Mouse (Mus musculus) retina, embryonic 14.5 days (tissue): ENCODE results near the gene Mrps31.
A peak's percentile ranks its signal among the peaks of the same experiment; 100 is the strongest.

ENCODE experiments used
- DNase-seq: peaks from one replicate; pipeline ENCODE4 v3.0.0-alpha.2; 2015; ENCODE audit warnings: low spot score

Gene Mrps31

GRCm38 (mm10) chr8:22411282-22411702, at the start of gene Mrps31:
Mrps31 (plus strand) TSS chr8:22411361.
- DNase-seq: peak; percentile 94

- DNase-seq: no peak
These were observed 34.9 kb upstream of the Mrps31 start for GRCm38 (mm10) chr8:22376311-22376710.

- DNase-seq: peak; percentile 72
These were observed 34.3 kb upstream of the Mrps31 start for GRCm38 (mm10) chr8:22376903-22377302.

- no peak for DNase-seq
These were observed 30.2 kb upstream of the Mrps31 start for GRCm38 (mm10) chr8:22380934-22381333.

- peak; percentile 5 for DNase-seq
These were observed 28.2 kb upstream of the Mrps31 start for GRCm38 (mm10) chr8:22382824-22383595.

GRCm38 (mm10) chr8:22385158-22385557, 26.0 kb upstream of the Mrps31 start:
- no peak for DNase-seq

GRCm38 (mm10) chr8:22389874-22390273, 21.3 kb upstream of the Mrps31 start:
- DNase-seq: no peak

GRCm38 (mm10) chr8:22390766-22391463, 20.2 kb upstream of the Mrps31 start:
- DNase-seq: no peak

GRCm38 (mm10) chr8:22394471-22394870, 16.7 kb upstream of the Mrps31 start:
- DNase-seq: no peak

- no peak for DNase-seq
These were observed 15.9 kb upstream of the Mrps31 start for GRCm38 (mm10) chr8:22395256-22395655.

- no peak for DNase-seq
These were observed 13.4 kb upstream of the Mrps31 start for GRCm38 (mm10) chr8:22397811-22398141.

GRCm38 (mm10) chr8:22398142-22398951, 12.8 kb upstream of the Mrps31 start, which contains the start of gene Slc25a15:
Slc25a15 (minus strand) TSS chr8:22398597.
- DNase-seq: peak; percentile 88

GRCm38 (mm10) chr8:22399285-22399880, 11.8 kb upstream of the Mrps31 start:
- DNase-seq: no peak

- no peak for DNase-seq
These were observed 10.6 kb upstream of the Mrps31 start for GRCm38 (mm10) chr8:22400593-22400992.

GRCm38 (mm10) chr8:22403235-22403634, 7.9 kb upstream of the Mrps31 start:
- DNase-seq: no peak

- DNase-seq: no peak
These were observed 5.4 kb upstream of the Mrps31 start for GRCm38 (mm10) chr8:22405733-22406132.

- peak; percentile 8 for DNase-seq
These were observed 376 bp upstream of the Mrps31 start for GRCm38 (mm10) chr8:22410688-22411281.

GRCm38 (mm10) chr8:22411971-22412370, 810 bp downstream of the Mrps31 start:
- DNase-seq: no peak
